Mouse (Mus musculus) stomach, postnatal 0 days (tissue): ENCODE results near the gene Vmn2r102.

Experiments
- CTCF ChIP-seq: IDR thresholded peaks from 2 replicates; pipeline ENCODE4 v1.5.1; 2016; ENCODE audit warnings: antibody characterized with exemption, low read depth, mild to moderate bottlenecking, moderate library complexity
- EP300 ChIP-seq: optimal IDR thresholded peaks from 2 replicates; pipeline ENCODE3; 2016; ENCODE audit warnings: antibody characterized with exemption

DNA sequence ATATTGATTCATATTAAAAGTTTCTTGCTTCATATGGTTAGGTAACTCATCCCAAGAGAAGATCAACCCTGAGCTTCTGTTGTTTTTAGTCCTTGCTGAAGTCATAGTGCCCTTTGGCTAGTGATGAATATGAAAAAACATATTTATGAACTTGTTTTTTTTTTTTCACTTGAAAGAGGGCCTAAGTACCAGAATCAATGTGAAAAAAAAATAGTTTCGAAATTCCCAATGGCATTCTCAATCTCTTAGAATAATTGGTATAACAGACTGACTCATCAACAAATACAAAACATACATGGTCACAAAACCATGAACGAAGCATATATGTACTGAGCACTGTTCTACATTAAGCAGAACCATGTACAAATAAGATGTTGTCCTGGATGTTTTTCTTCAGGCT lies at the start of gene Vmn2r102:
- TF ChIP-seq CTCF (no peak), EP300 (no peak)
